Mouse (Mus musculus) myocyte (in vitro differentiated cells): ENCODE measurements around the gene Rpp30. TPM values are rescaled to one million over a fixed set of nuclear protein-coding genes. Genes with fewer than 3 reads are reported as not detected.

Source experiments
- H3K27me3 ChIP-seq: one replicate; pipeline ENCODE4 v1.6.1; 2011; ENCODE audit not compliant: control insufficient read depth, insufficient read depth, insufficient read length
- H3K36me3 ChIP-seq: one replicate; pipeline ENCODE4 v1.6.1; 2011; ENCODE audit not compliant: control insufficient read depth, insufficient read depth
- H3K4me2 ChIP-seq: one replicate; pipeline ENCODE4 v1.6.1; 2011; ENCODE audit warnings: low read depth, control low read depth
- H3K4me3 ChIP-seq: one replicate; pipeline ENCODE4 v1.5.1; 2011; ENCODE audit warnings: mild to moderate bottlenecking, control low read depth, moderate library complexity
- H3K79me2 ChIP-seq: one replicate; pipeline ENCODE4 v1.6.1; 2011; ENCODE audit not compliant: control insufficient read depth, insufficient read depth
- H3ac ChIP-seq: one replicate; pipeline ENCODE4 v1.6.1; 2011; ENCODE audit not compliant: control insufficient read depth, insufficient read length
- CEBPB ChIP-seq: IDR thresholded peaks from 2 replicates; pipeline ENCODE4 v1.6.1; 2011; ENCODE audit warnings: mild to moderate bottlenecking, moderate library complexity; ENCODE audit not compliant: poor library complexity, insufficient read depth, severe bottlenecking
- E2F4 ChIP-seq: IDR thresholded peaks from one replicate; pipeline ENCODE4 v1.6.1; 2011; ENCODE audit warnings: mild to moderate bottlenecking, control low read depth, moderate library complexity; ENCODE audit not compliant: insufficient read depth
- MAX ChIP-seq: IDR thresholded peaks from one replicate; pipeline ENCODE4 v1.6.1; 2011; ENCODE audit warnings: low read depth, mild to moderate bottlenecking, control low read depth
- MYOD1 ChIP-seq, 3 experiments: IDR thresholded peaks; one replicate each; pipeline ENCODE4 v1.6.1; 2011; ENCODE audit warnings: control low read depth in 2 of 3, low read depth in 2 of 3, mild to moderate bottlenecking in 2 of 3, moderate library complexity in 1 of 3; ENCODE audit not compliant: insufficient read length in 2 of 3, control insufficient read depth in 1 of 3
- MYOG ChIP-seq, 3 experiments: IDR thresholded peaks; one replicate each; pipeline ENCODE4 v1.6.1; 2011; ENCODE audit warnings: control low read depth in 2 of 3, low read depth in 2 of 3, mild to moderate bottlenecking in 2 of 3; ENCODE audit not compliant: insufficient read length in 2 of 3, control insufficient read depth in 1 of 3, insufficient read depth in 1 of 3
- POLR2A ChIP-seq: IDR thresholded peaks from one replicate; pipeline ENCODE4 v1.6.1; 2011; ENCODE audit warnings: low read depth, mild to moderate bottlenecking, control low read depth, moderate library complexity; ENCODE audit not compliant: insufficient read length
- POLR2AphosphoS2 ChIP-seq: IDR thresholded peaks from one replicate; pipeline ENCODE4 v1.6.1; 2011; ENCODE audit warnings: low read depth, control low read depth; ENCODE audit not compliant: insufficient read length
- REST ChIP-seq: IDR thresholded peaks from one replicate; pipeline ENCODE4 v1.6.1; 2011; ENCODE audit warnings: mild to moderate bottlenecking, control low read depth, moderate library complexity; ENCODE audit not compliant: insufficient read depth, insufficient read length
- SRF ChIP-seq: IDR thresholded peaks from one replicate; pipeline ENCODE4 v1.6.1; 2011; ENCODE audit warnings: low read depth; ENCODE audit not compliant: control insufficient read depth, insufficient read length
- TCF12 ChIP-seq: IDR thresholded peaks from one replicate; pipeline ENCODE4 v1.6.1; 2011; ENCODE audit warnings: mild to moderate bottlenecking, control low read depth; ENCODE audit not compliant: poor library complexity, insufficient read depth, severe bottlenecking
- TCF3 ChIP-seq: IDR thresholded peaks from one replicate; pipeline ENCODE4 v1.6.1; 2011; ENCODE audit warnings: low read depth, control low read depth; ENCODE audit not compliant: insufficient read length
- USF1 ChIP-seq: IDR thresholded peaks from one replicate; pipeline ENCODE4 v1.6.1; 2011; ENCODE audit warnings: low read depth, mild to moderate bottlenecking, control low read depth, moderate library complexity
- polyA plus RNA-seq: library from polyadenylated mRNA; unstranded; fragments of >200 nt; fragmentation: generic; extraction: Trizol; gene quantifications from one replicate; pipeline ENCODE4 v1.2.1, GENCODE M21; 2012; ENCODE audit warnings: missing spikeins

The Rpp30 gene
- polyA plus RNA-seq, 1 experiment, result 17.5 TPM

DNA sequence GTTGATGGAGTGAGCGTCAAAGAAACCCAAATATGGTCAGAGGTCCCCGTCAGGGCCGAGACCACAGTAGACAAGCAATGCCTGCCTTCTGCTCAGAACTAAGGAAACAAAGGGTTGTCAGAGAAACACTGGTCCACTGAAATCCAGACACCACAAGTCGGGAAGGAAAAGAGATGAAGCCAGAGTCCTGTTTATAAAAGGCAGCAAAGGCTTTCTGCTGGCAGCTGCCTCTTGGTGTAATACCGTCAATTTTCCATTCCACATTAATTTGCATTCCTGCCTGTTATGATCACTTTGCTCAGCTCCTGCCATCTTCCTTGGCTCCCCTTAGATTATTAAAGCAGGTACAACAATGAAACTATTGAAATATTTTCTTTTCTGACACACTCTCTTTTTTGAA, 50.2 kb downstream of the Rpp30 start:
- Histone ChIP-seq H3ac (no peak overlapping the region), H3K36me3 (no peaks in the 10 kb centered on the region), H3K79me2 (no peaks in the 10 kb centered on the region), H3K27me3 (no peaks in the 10 kb centered on the region), H3K4me3 (no peak overlapping the region), H3K4me2 (no peak overlapping the region)
- TF ChIP-seq REST, result no peak
- TF ChIP-seq USF1, result no peak
- TF ChIP-seq CEBPB, result no peak
- TF ChIP-seq POLR2AphosphoS2, result no peak
- TF ChIP-seq TCF3, result no peak
- TF ChIP-seq SRF, result no peak

DNA sequence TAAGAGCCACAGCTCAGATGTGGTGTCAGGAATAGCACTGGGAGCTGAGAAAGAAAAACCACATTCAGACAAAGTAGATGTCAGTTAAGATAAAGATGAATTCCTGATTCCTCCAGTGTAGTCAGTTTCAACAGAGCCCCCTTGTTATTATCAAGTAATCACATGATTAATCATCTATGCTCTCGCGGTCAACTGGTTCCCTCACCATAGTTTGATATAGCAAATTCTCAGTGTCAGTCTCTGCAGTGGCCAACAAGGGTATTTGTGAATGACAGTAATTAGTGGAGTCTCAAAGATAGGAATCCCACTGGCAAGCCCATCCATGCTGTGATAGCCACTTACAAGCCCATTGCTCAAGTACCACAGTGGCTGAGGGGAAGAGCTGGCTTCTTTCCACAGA, 60.1 kb downstream of the Rpp30 start:
- no peaks in the 10 kb centered on the region for H3K27me3 ChIP-seq
- no peaks in the 10 kb centered on the region for H3K79me2 ChIP-seq
- no peak overlapping the region for H3K4me3 ChIP-seq
- no peak overlapping the region for H3K4me2 ChIP-seq
- TF ChIP-seq POLR2A (no peak), TCF3 (no peak), REST (no peak), TCF12 (no peak), MAX (no peak), USF1 (no peak), CEBPB (no peak), POLR2AphosphoS2 (no peak), MYOD1 (IDR thresholded peaks at IDR 0.05; ENCODE audit: control insufficient read depth in 1 of 3, insufficient read length in 2 of 3, low read depth in 2 of 3) (no peak), MYOG (IDR thresholded peaks at IDR 0.05; ENCODE audit: control insufficient read depth in 1 of 3, insufficient read depth in 1 of 3, insufficient read length in 2 of 3, low read depth in 2 of 3) (no peak), E2F4 (no peak), SRF (no peak)
- H3K36me3 ChIP-seq, result no peaks in the 10 kb centered on the region
- H3ac ChIP-seq, result no peak overlapping the region

DNA sequence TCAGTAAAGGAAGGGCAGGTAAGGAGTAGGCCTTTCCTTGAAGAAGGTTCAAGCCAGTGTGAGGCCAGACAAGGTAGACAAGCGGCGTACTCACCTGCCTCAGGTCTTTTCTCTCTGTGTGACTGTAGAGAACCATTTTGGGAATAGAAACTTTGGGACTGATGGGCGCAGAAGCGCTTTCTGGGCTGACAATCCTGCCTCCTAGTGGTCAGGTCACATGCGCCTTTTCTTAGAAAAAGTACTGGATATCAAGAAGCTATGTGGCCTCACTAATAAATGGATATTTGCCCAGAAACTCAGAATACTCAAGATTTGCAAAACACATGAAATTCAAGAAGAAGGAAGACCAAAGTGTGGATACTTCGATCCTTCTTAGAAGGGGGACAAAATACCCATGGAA, 65.1 kb downstream of the Rpp30 start:
- no peaks in the 10 kb centered on the region for H3K36me3 ChIP-seq
- no peaks in the 10 kb centered on the region for H3K27me3 ChIP-seq
- H3K4me2 ChIP-seq, result no peak overlapping the region
- H3ac ChIP-seq, result no peak overlapping the region
- TF ChIP-seq MYOD1 (IDR thresholded peaks at IDR 0.05; ENCODE audit: control insufficient read depth in 1 of 3, insufficient read length in 2 of 3, low read depth in 2 of 3) (no peak), REST (no peak), SRF (no peak), MYOG (IDR thresholded peaks at IDR 0.05; ENCODE audit: control insufficient read depth in 1 of 3, insufficient read depth in 1 of 3, insufficient read length in 2 of 3, low read depth in 2 of 3) (no peak), USF1 (no peak), MAX (no peak), TCF3 (no peak), E2F4 (no peak), POLR2A (no peak), TCF12 (no peak), CEBPB (no peak), POLR2AphosphoS2 (no peak)
- no peak overlapping the region for H3K4me3 ChIP-seq
- H3K79me2 ChIP-seq, result no peaks in the 10 kb centered on the region

DNA sequence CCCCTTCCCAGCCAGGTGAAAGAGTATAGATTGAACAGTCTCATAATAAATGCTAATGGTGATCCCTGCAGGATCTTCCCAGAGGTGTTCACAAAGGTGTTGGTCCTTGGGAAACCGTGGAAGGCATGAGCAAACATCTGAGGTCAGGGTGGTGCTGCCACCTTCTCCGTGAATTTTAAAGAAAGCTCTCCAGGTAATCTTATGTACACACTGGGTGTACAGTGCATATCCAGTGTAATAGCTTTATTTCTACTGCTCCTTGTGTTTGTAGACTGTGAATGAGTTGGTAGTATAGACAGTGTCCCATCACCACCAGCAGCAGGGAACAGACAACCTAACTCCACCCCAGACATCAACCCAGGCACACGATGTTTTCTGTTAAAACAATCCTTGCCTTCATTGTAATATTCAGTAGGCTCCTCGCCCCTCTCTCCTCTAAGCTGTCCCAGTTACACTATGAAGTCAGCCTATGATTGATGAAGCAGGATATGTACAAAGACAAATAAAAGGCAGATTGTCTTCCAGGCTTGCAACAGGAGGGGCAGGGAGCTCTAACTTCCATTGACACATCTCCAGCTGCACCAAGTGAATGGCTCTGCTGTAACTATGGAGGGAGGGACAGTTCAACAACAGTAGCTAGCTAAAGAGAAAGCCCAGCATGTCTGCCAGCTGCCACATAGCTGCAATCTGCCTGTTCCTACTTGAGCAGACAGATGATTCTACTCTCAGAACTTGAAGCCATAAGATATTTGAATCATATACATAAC, 66.9 kb downstream of the Rpp30 start:
- Histone ChIP-seq H3K4me3 (no peak overlapping the region), H3K4me2 (no peak overlapping the region), H3ac (no peak overlapping the region), H3K27me3 (no peaks in the 10 kb centered on the region), H3K36me3 (no peaks in the 10 kb centered on the region), H3K79me2 (no peaks in the 10 kb centered on the region)
- TF ChIP-seq CEBPB, result no peak
- TF ChIP-seq REST, result no peak
- no peak for TF ChIP-seq TCF3
- TF ChIP-seq POLR2AphosphoS2, result no peak
- no peak for TF ChIP-seq E2F4
- no peak for TF ChIP-seq USF1
- TF ChIP-seq TCF12, result no peak
- TF ChIP-seq POLR2A, result no peak
- TF ChIP-seq MYOD1 (IDR thresholded peaks at IDR 0.05; ENCODE audit: control insufficient read depth in 1 of 3, insufficient read length in 2 of 3, low read depth in 2 of 3), result no peak
- TF ChIP-seq MYOG (IDR thresholded peaks at IDR 0.05; ENCODE audit: control insufficient read depth in 1 of 3, insufficient read depth in 1 of 3, insufficient read length in 2 of 3, low read depth in 2 of 3), result no peak
- no peak for TF ChIP-seq MAX
- TF ChIP-seq SRF, result no peak

Other genes starting within 250 kb of the Rpp30 start
- gene Htr7, start 26.2 kb upstream of the Rpp30 start, polyA plus RNA-seq, result 0.37 TPM
- 310 TPM for gene Ankrd1, start 36.4 kb downstream of the Rpp30 start, polyA plus RNA-seq